Mouse (Mus musculus) heart, embryonic 14.5 days (tissue): ENCODE measurements around the gene Psmd4. TPM values are rescaled to one million over a fixed set of nuclear protein-coding genes. Genes with fewer than 3 reads are reported as not detected.

Experiments used
- ATAC-seq: fragments of 200-750 bp; cut with Nextera tagmentation; 2 replicates; pipeline ENCODE4 v1.8.0; 2017; ENCODE audit warnings: low read depth, moderate TSS enrichment; ENCODE audit not compliant: insufficient number of reproducible peaks, insufficient read depth, low FRiP score
- H3K27ac ChIP-seq, 2 experiments: fragments of 200-500 bp in 1 of 2; fragments of 300-500 bp in 1 of 2; sonication (generic) in 1 of 2; replicated peaks in 1 of 2; 2 replicates each; pipeline ENCODE4 v1.5.1; 2012 to 2014; ENCODE audit warnings: low read depth in 2 of 2, low read length in 2 of 2, control low read depth in 1 of 2, mild to moderate bottlenecking in 1 of 2, mixed read lengths in 1 of 2; ENCODE audit not compliant: control insufficient read depth in 1 of 2, insufficient read depth in 1 of 2
- H3K27me3 ChIP-seq: fragments of 300-500 bp; sonication (generic); 2 replicates; pipeline ENCODE4 v1.6.1; 2014; ENCODE audit warnings: mild to moderate bottlenecking, low read length, control low read depth; ENCODE audit not compliant: control insufficient read depth, insufficient read depth
- H3K36me3 ChIP-seq: fragments of 300-500 bp; sonication (generic); 2 replicates; pipeline ENCODE4 v1.6.1; 2014; ENCODE audit warnings: mild to moderate bottlenecking, control low read depth, low read length, mixed read lengths; ENCODE audit not compliant: control insufficient read depth, insufficient read depth
- H3K4me1 ChIP-seq, 2 experiments: fragments of 200-500 bp in 1 of 2; fragments of 300-500 bp in 1 of 2; sonication (generic) in 1 of 2; 2 replicates each; pipeline ENCODE4 v1.6.1; 2012 to 2014; ENCODE audit warnings: low read length in 2 of 2, control low read depth in 1 of 2, mixed read lengths in 1 of 2; ENCODE audit not compliant: control insufficient read depth in 2 of 2, insufficient read depth in 2 of 2
- H3K4me2 ChIP-seq: fragments of 300-500 bp; sonication (generic); 2 replicates; pipeline ENCODE4 v1.6.1; 2014; ENCODE audit warnings: mild to moderate bottlenecking, low read length
- H3K4me3 ChIP-seq, 2 experiments: fragments of 200-500 bp in 1 of 2; fragments of 300-500 bp in 1 of 2; sonication (generic) in 1 of 2; 2 replicates each; pipeline ENCODE4 v1.5.1; 2012 to 2014; ENCODE audit warnings: low read length in 2 of 2, mild to moderate bottlenecking in 2 of 2, control low read depth in 1 of 2, low read depth in 1 of 2, moderate library complexity in 1 of 2; ENCODE audit not compliant: control insufficient read depth in 1 of 2, insufficient read depth in 1 of 2
- H3K9ac ChIP-seq: fragments of 300-500 bp; sonication (generic); 2 replicates; pipeline ENCODE4 v1.6.1; 2014; ENCODE audit warnings: mild to moderate bottlenecking, low read length
- H3K9me3 ChIP-seq: fragments of 300-500 bp; sonication (generic); 2 replicates; pipeline ENCODE4 v1.6.1; 2016; ENCODE audit warnings: low read length, control low read depth; ENCODE audit not compliant: control insufficient read depth
- WGBS: fragments of 180-500 bp; shearing (Covaris S2); extraction: QIAGEN DNeasy Blood & Tissue Kit; methylation state at CpG from one replicate; pipeline ENCODE4 v1.1.7; 2014; 5-methylcytosine and 5-hydroxymethylcytosine counted together
- microRNA-seq: library from miRNA; unstranded; fragments of <30 nt; microRNA quantifications from one replicate; pipeline ENCODE4, GENCODE M21; 2016
- polyA plus RNA-seq: library from polyadenylated mRNA; unstranded; fragments of >200 nt; fragmentation: Nextera tagmentation; extraction: Ambion mirVana; gene quantifications from 2 replicates; pipeline ENCODE4 v1.2.1, GENCODE M21; 2014

Gene Psmd4
- polyA plus RNA-seq, 1 experiment from 2014 or later, result 188 TPM

DNA sequence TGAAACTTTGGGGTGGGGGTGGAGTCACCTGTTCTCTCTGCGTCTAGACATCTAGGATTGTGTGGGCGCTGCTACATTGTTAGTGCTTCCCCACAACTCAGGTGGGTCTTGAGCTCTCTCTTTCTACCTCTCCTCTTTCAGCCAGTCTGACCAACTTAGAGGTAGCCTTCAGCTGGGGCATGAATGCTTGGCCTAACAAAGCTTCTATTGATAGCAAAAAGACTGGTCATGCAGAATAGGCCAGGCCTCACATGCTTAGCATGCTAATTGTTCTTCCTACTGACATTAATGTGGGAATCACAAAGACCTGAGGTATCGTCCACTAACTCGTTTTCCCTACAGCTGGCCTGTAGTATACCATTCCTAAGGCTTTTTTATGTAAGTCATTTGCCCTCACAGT, 39.8 kb downstream of the Psmd4 start:
- Histone ChIP-seq H3K4me3 (no peak overlapping the region), H3K36me3 (peaks cover 97% of the 10 kb centered on the region), H3K9me3 (no peaks in the 10 kb centered on the region), H3K4me2 (no peak overlapping the region), H3K9ac (no peak overlapping the region), H3K4me1 (no peaks in the 10 kb centered on the region), H3K27ac (no peak overlapping the region), H3K27me3 (no peaks in the 10 kb centered on the region)
- 90% methylated on average over 4 of the region's 4 CpGs for WGBS
- ATAC-seq, result no peak

DNA sequence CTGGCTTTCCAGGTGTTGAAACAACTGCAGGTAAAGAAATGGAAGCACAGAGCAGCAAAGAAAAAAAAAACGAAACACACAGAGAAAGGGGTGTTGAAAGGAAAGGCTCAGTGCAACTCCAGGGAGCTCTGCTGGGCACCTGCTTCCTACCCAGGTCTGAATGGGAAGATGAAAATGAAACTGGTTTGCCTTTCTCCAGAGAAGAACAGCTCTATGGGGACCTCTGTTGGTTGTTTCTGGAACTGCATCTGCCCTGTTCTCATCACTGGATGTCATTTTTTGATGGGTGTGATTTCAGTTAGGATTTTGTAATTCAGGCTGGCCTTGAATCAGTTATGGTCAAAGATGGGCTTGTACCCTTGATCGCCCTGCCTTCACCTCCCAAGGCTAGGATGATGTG, 45.5 kb downstream of the Psmd4 start:
- peaks cover 97% of the 10 kb centered on the region for H3K36me3 ChIP-seq
- ATAC-seq, result no peak
- no peak overlapping the region for H3K4me2 ChIP-seq
- H3K9ac ChIP-seq, result no peak overlapping the region
- H3K4me3 ChIP-seq, result no peak overlapping the region
- 20% methylated on average over 2 of the region's 2 CpGs for WGBS
- H3K4me1 ChIP-seq, result no peaks in the 10 kb centered on the region
- no peaks in the 10 kb centered on the region for H3K27me3 ChIP-seq
- no peak overlapping the region for H3K27ac ChIP-seq
- H3K9me3 ChIP-seq, result no peaks in the 10 kb centered on the region

DNA sequence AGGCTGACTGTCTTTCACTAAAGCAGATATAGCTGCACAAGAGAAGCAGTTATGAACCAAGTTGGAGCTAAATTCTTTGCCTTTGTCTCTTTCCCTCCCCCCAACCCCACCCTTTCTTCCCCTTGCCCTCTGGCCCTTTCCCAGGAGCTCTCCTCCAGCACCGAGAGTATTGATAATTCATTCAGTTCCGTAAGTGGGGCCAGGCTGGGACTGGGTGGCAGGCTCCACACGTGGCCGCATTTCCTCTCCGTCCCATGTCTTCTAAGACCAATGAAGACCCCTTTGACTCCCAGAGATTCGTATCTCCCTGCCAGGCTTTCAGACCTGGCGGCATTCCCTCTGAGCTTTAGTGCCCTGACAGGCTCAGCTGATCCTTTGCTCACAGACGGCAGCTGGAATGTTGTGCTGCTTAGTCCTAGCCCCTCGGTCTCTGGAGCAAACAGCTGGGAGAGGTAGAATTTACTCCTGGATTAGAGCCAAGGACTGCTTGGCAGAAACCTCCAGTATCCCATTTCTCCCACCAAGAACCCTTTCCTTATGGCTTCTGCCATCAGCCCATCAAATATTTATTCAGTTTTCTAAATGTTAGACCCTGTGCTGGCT, 53.2 kb downstream of the Psmd4 start:
- H3K36me3 ChIP-seq, result peaks cover 51% of the 10 kb centered on the region
- no peak for ATAC-seq
- whole genome bisulfite sequencing, result 20% methylated on average over 9 of the region's 9 CpGs

DNA sequence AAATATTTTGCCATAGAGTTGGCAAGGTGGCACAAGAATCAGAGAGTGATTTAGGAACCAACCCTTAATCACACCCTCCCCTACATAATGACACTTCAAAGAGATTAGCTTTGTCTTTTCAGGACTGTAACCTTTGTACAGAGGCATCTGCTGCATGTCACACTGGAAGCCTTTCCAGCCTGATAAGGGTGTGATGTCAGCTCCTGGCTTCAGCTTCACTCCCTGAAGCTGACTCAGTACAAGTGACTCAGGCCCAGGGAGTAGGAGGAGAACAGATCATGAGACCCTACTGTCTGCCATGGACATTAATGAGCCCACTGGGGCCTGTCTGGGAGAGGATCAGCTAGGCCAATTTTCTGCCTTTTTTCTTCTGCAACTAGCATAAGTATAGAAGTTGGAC, 54.8 kb downstream of the Psmd4 start:
- peak; percentile 81 for ATAC-seq
- Histone ChIP-seq H3K36me3 (peaks cover 50% of the 10 kb centered on the region), H3K27ac (peak overlapping the region; percentile 6 to 46; a peak in 2 of 4 replicates), H3K9ac (no peak overlapping the region), H3K27me3 (no peaks in the 10 kb centered on the region), H3K9me3 (no peaks in the 10 kb centered on the region), H3K4me2 (no peak overlapping the region), H3K4me3 (no peak overlapping the region), H3K4me1 (peaks cover 23 to 42% of the 10 kb centered on the region in 2 experiments)

More for the DNA sequence above, 53.2 kb downstream of the Psmd4 start:
- Histone ChIP-seq H3K27me3 (no peaks in the 10 kb centered on the region), H3K4me3 (no peak overlapping the region), H3K9ac (no peak overlapping the region; the same call in 1 of the 2 replicates), H3K9me3 (no peaks in the 10 kb centered on the region), H3K4me2 (peak overlapping the region; percentile 31), H3K27ac (peak overlapping the region in 1 of 2 experiments; percentile 25; a peak in 1 of 4 replicates), H3K4me1 (peaks cover 23 to 42% of the 10 kb centered on the region in 2 experiments)

DNA sequence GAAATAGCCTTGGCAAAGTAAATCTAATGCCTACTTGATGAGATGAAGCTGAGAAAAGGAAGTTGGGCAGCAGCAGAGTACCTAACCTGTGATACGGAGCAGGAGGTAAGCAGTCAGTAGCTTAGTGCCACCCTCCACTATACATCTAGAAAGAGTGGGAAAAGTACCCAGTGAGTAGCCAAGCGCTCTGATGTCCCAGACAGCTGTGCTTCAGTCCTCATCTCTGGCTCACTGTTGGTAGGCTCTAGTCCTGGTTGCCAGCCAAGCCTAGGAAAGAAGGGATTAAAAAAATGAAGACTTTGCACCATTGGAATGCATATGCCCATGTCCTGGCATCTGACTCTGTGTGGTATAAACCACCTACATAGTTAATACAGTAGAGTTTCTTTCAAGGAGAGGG, 56.9 kb downstream of the Psmd4 start:
- Histone ChIP-seq H3K27ac (no peak overlapping the region), H3K36me3 (peaks cover 50% of the 10 kb centered on the region), H3K9ac (no peak overlapping the region), H3K27me3 (no peaks in the 10 kb centered on the region), H3K4me2 (no peak overlapping the region), H3K4me1 (peaks cover 23 to 42% of the 10 kb centered on the region in 2 experiments), H3K4me3 (no peak overlapping the region), H3K9me3 (no peaks in the 10 kb centered on the region)
- WGBS, result 98% methylated on average over 2 of the region's 2 CpGs
- ATAC-seq, result no peak

DNA sequence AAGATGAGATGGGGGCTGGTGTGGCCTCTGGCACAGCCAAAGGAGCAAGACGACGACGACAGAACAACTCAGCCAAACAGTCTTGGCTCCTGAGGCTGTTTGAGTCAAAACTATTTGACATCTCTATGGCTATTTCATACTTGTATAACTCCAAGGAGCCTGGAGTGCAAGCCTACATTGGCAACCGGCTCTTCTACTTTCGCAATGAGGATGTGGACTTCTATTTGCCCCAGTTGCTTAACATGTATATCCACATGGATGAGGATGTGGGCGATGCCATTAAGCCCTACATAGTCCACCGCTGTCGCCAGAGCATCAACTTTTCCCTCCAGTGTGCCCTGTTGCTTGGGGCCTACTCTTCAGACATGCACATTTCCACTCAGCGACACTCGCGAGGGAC, 58.1 kb downstream of the Psmd4 start:
- Histone ChIP-seq H3K36me3 (peaks cover 46% of the 10 kb centered on the region), H3K9me3 (no peaks in the 10 kb centered on the region), H3K4me2 (no peak overlapping the region), H3K27me3 (no peaks in the 10 kb centered on the region), H3K9ac (no peak overlapping the region), H3K27ac (no peak overlapping the region), H3K4me3 (no peak overlapping the region), H3K4me1 (peaks cover 19 to 34% of the 10 kb centered on the region in 2 experiments)
- ATAC-seq, result no peak
- WGBS, result 90% methylated on average over 11 of the region's 11 CpGs

Small RNA genes within 50 kb of the gene (microRNA-seq; reads per million reads assigned to microRNA genes)
- not detected for gene Mir7013

Other genes with a start within 250 kb of the Psmd4 start
- 12.8 and 14.5 TPM in 2 replicates for gene Pogz, start 205.0 kb downstream of the Psmd4 start, polyA plus RNA-seq
- gene Psmb4, start 155.7 kb downstream of the Psmd4 start, polyA plus RNA-seq, result 296 and 297 TPM in 2 replicates
- gene Selenbp1, start 109.6 kb downstream of the Psmd4 start, polyA plus RNA-seq, result 71.7 and 74.5 TPM in 2 replicates
- gene Rfx5, start 88.5 kb downstream of the Psmd4 start, polyA plus RNA-seq, result 6.9 and 8.1 TPM in 2 replicates
- 17.4 and 21.8 TPM in 2 replicates for gene Pi4kb, start 67.9 kb downstream of the Psmd4 start, polyA plus RNA-seq
- gene Zfp687, start 27.2 kb downstream of the Psmd4 start, polyA plus RNA-seq, result 13.5 and 16.9 TPM in 2 replicates
- gene Pip5k1a, start 64.3 kb upstream of the Psmd4 start, polyA plus RNA-seq, result 11.9 and 12.7 TPM in 2 replicates
- gene Vps72, start 68.4 kb upstream of the Psmd4 start, polyA plus RNA-seq, result 87.5 and 95.7 TPM in 2 replicates
- gene Tmod4, start 81.9 kb upstream of the Psmd4 start, polyA plus RNA-seq, result 1.6 and 2.2 TPM in 2 replicates
- gene Scnm1, start 91.4 kb upstream of the Psmd4 start, polyA plus RNA-seq, result 58.5 and 58.7 TPM in 2 replicates
- 8.1 and 8.4 TPM in 2 replicates for gene Lysmd1, start 91.5 kb upstream of the Psmd4 start, polyA plus RNA-seq
- 2.6 and 3.3 TPM in 2 replicates for gene Tnfaip8l2, start 99.7 kb upstream of the Psmd4 start, polyA plus RNA-seq
- 3.2 and 5.8 TPM in 2 replicates for gene Sema6c, start 117.8 kb upstream of the Psmd4 start, polyA plus RNA-seq
- 6.6 and 7.9 TPM in 2 replicates for gene Gabpb2, start 175.3 kb upstream of the Psmd4 start, polyA plus RNA-seq
- gene Cdc42se1, start 186.1 kb upstream of the Psmd4 start, polyA plus RNA-seq, result 61.7 and 63.3 TPM in 2 replicates
- 12.6 and 14.2 TPM in 2 replicates for gene Mllt11, start 189.6 kb upstream of the Psmd4 start, polyA plus RNA-seq
- 0.23 and 0.46 TPM in 2 replicates for gene Gm128, start 199.0 kb upstream of the Psmd4 start, polyA plus RNA-seq
- not detected in 2 replicates for gene Bnipl, start 208.6 kb upstream of the Psmd4 start, polyA plus RNA-seq
- gene Mindy1, start 238.7 kb upstream of the Psmd4 start, polyA plus RNA-seq, result 25.6 and 28.8 TPM in 2 replicates
- gene Prune1, start 239.5 kb upstream of the Psmd4 start, polyA plus RNA-seq, result 29.8 and 31.7 TPM in 2 replicates